Mouse (Mus musculus) cerebellum, postnatal 10 days (tissue): ENCODE data around the gene Pbrm1.

Experiments
- DNase-seq, 2 experiments: peaks; one replicate each; pipeline ENCODE4 v3.0.0; 2021; ENCODE audit warnings: mixed read lengths in 2 of 2

The Pbrm1 gene

DNA sequence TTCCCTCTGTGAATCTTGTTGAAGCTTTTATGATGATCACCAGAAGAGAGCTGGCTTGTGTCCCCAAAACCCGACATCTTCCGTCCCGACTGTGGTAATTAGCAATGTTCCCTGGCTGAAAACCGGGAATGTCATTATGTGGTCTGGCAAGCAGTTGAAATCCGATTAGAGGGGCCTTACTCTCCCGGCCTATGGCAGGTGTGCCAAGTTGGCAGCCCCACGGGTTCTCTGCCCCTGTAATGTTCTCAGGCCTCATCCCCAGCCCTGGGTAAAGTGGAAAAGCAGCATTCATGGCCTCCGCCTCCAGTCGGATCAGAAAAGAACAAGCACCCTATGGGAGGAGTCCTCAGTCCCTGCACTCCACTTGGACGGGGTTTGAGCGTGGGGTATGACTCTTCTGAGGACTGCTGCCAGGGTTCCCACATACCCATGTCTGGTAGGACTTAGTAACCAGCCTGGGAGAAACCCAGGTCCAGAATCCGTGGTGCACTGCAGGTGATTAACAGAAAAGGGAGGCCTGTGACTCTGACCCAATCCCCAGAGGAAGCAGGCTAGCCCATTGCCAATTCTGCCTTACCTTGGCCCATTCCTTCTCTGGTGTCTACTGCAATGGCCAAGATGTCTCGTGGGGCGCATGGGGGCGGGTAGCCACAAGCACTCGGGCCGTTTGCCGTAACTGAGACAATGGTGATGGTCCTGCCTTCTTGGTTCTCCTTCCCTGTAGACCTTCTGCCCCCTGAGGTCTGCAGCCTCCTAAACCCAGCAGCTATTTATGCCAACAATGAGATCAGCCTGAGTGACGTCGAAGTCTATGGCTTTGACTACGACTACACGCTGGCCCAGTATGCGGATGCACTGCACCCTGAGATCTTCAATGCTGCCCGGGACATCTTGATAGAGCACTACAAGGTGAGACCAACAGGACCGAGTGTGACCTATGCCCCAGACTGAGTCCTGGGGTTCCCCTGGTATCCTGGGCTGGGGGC is 115.4 kb downstream of the Pbrm1 start:
- DNase-seq: peak; percentile 84 to 92

DNA sequence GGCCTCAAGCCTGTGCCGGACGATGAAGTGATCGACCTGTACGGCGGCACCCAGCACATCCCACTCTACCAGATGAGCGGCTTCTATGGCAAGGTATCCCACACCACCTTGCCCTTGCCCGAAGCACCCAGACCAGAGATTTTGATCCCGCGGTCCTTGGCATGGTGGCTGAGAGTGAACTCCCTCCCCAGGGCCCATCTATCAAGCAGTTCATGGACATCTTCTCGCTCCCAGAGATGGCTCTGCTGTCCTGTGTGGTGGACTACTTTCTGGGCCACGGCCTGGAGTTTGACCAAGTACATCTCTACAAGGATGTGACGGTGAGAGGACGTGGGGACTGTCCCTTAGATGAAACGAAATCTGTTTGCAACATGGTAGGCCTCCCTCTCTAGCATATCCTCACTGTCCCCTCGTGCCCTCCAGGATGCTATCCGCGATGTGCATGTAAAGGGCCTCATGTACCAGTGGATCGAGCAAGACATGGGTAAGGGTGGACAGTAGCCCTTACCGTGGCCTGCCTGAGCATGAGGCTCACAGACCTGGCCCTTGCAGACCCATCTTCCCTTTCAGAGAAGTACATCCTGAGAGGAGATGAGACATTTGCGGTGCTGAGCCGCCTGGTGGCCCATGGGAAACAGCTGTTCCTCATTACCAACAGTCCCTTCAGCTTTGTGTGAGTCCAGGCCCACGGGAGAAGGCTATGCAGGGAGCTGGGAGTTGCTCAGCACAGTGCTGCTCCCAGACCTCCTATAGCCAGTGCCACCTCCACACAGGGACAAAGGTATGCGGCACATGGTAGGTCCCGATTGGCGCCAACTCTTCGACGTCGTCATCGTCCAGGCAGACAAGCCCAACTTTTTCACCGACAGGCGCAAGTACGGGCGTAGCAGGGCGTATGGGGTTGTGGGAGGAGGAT is 116.8 kb downstream of the Pbrm1 start:
- peak in 1 of 2 experiments; percentile 24 for DNase-seq

DNA sequence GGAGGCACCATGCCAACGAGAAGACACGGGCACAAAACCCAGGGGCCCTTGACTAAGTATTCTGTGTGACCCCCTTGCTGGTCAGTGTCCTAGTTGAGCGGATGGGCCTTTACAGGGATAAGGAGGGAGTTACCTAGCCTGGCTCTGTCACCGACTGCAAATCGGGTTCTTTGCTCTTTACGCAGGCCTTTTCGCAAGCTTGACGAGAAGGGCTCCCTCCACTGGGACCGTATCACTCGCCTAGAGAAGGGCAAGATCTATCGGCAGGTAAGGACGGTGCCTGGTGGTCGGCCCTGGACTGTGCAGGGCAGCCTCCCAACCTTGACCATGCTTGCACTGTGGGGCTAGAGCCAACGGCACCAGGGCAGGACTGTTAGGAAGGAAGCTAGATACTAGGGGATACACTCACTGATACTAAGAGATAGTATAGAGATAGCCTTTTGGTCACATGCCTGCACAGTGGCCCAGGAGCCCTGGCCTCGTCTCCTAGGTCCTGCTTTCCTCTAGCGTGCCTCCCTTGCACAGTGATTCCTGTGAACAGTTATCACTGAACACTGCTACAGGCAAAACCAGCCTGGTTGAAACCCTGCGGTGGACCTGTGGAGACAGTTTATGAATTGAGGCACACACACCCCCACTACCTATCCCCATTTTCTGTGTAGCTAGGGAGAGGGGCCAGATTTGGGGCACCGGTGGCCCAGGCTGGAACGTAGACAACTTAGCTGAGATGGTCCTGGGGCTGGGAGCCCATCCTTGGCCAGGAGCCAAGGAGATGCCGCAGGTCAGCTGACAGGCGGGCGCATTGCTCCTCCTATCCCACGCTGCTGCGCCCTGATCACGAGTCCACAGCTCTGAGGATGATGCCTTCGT is 117.7 kb downstream of the Pbrm1 start:
- DNase-seq: peak; percentile 68 to 73

DNA sequence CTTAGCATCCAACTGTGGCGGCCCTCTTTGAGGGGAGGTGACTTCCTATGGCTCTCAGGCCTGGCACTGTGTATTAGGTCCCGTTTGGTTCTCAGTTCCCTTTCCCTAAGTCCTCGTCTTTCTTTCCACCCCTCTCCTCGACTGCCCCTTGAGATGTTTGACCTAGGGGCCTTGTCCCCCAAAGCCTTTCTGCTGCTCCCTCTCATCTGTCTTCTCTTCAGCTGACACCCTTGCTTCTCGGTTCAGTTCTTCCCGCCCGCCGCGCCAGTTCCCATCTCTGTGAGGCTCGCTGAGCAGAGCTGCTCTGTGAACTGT is 118.3 kb downstream of the Pbrm1 start:
- DNase-seq: no peak

DNA sequence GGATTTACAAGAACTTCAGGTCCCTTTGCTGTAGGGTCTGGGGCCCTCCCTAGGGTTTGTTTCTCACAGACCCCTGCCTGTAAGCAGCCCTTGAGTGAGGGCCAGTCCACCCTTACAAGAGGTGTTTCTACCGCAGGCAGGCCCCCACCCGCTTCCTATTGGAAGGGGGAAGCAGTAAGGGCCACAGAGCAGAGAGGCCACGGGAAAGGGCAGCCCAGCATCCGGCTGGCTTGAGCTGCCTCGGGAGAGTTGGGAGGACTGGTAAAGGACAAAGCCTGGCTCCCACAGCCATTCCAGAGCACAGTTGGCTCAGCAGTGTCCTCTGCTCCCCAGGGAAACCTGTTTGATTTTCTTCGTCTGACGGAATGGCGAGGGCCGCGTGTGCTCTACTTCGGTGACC is 118.9 kb downstream of the Pbrm1 start:
- DNase-seq: peak in 1 of 2 experiments; percentile 30

DNA sequence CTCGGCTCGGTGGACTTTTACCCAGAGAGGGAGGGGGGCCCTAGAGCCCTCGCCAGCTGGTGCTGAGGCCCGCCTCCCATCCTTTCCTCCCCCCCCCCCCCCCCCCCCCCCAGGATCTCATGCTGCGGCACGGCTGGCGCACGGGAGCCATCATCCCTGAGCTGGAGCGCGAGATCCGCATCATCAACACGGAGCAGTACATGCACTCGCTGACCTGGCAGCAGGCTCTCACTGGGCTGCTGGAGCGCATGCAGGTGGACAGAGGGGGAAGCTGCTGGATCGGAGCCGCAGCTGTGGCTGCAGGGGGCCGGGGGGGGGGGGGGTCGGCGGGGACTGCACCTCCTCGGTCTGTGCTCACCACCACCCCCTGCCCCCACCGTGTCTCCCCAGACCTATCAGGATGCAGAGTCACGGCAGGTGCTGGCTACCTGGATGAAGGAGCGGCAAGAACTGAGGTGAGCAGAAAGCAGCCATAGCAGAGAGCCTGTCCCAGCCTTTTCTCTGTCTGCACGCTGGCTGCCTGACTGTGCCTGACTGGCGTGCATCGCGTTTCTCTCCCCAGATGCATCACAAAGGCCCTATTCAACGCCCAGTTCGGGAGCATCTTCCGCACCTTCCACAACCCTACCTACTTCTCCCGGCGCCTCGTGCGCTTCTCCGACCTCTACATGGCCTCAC is 119.4 kb downstream of the Pbrm1 start:
- DNase-seq: peak; percentile 41 to 45

DNA sequence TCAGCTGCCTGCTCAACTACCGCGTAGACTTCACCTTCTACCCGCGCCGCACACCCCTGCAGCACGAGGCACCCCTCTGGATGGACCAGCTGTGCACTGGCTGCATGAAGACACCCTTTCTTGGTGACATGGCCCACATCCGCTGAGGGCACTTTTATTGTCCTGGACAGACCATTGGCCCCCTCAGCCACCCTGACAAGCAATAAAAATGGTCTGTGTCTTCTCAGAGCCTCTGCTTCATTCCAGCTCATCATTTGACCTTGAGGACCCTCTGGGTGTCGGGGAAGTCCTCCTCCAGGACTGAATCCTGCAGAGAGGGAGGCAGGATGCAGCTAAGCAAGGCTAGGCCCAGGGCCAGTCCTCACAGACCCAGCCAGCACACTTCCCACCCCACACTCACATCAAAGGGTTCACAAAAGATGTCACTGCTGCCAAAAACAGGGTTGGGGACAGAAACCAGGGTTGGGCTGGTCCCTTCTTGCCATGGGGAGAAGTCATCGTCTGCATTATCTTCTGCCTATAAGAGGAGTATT is 120.0 kb downstream of the Pbrm1 start:
- no peak for DNase-seq

DNA sequence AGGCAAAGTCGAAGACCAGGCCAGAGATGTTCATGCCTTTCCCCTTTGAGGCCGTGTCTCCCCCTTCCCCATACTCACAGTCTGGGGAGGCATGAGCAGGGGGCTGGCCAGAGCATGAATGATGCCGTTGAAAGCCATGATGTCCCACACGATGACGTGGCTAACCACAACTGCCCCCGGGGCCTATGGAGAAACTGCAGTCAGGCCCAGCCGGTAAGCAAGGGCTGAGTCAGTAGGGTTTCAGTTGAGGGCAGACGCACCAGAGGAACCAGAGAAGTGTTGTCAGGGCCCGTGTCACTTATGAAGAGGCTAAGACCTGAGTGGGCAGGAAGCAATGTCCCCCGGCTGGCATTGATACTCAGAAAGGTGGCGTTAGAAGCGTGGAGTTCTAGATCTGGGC is 120.7 kb downstream of the Pbrm1 start:
- peak in 1 of 2 experiments; percentile 19 for DNase-seq

DNA sequence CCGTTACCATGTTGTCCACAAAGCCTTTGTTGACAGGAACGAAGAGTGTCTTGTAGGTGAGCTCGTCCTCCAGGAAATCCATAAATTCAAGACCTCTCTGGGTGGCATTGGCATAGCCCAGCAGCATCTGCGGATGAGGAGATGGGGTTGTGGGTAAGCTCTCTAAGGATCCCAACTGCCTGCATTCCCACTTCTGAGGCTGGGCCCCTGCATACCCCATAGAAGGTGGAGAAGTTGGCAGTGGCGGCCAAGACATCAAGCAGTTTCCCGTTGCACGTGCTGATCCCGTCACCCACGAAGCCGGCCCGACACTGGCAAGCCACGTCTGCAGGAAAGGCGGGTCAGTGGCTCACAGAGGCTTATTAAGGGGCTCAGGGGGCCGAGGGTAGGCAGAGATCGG is 121.2 kb downstream of the Pbrm1 start:
- DNase-seq: peak in 1 of 2 experiments; percentile 7

DNA sequence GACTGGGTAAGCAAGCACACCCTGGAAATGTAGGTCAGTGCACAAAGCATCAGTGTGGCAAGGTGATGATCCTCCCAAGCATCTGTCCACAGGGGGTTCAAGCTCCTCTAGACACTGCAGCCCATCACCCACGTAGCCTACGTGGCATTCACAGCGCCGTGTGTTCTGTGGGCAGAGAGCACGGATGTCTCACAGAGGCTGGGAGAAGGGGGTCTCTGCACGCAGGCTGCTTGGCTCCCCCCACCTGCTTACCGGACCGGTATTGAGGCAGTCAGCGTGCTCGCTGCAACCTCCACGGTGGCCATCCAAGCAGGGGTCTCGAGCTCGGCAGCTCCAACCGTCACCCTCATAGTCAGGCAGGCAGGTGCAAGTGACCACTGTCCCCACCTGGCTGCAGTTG is 122.1 kb downstream of the Pbrm1 start:
- DNase-seq: peak in 1 of 2 experiments; percentile 7

DNA sequence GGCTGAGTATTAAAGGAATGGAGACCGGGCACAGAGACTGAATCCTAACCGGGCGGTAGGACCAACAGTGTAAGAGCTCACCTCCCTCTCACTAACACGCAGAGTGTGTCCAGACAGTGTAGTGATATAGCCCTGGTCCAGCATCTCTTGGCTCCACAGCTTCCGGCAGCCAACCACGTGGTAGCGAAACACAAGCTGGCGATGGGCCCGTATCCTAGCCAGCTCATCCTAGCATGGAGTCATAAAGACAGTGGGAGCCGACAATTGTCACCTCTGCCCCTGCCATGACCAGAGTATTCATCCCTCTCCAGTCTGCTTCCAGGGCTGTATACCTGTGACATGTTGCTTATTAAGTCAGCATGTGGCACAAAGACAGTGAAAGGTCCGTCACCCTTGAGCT is 126.8 kb downstream of the Pbrm1 start:
- DNase-seq: peak; percentile 65 to 66

DNA sequence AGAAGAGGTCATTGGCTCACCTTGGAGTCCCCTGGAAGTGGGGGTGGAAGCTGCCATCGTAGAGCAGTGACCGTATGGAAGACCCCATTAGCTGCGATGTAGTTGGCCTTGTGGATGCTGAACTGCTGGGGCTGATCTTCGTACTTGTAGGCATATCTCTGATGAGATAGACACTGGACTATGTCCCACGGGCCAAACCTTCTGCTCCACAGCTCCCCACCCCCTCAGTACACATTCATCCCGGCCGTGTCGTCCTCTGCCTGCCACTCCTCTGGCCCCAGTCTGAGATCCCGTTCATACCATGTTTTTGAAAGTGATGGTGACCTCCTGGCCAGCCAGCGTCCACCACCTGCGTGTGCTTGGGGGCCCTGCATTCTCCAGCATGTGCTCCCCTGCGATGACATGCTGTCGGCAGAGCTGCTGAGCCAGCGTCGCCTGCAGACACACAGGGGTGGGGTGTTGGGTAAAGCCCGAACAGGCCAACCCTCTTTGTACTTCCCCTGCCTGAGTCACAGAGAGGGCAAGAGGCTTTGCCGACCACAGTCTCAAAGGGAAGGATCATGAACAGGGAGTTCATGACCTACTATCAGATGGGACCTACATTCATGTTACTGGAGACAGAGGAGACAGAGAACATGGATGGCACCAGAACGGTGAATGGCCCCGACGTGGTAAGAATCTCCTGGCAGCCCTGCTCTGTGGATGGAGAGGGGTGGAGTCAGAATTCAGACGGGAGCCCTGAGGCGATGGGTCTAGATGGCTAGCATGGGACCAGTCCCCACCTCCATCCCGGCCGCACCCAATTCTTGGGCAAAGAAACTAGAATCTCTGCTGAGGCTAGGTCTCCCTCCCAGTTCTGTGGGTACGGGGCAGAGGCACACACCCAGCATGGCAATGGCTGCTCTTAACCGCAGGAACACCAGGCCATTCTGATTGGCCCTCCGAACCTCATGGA is 141.5 kb downstream of the Pbrm1 start:
- DNase-seq: no peak

DNA sequence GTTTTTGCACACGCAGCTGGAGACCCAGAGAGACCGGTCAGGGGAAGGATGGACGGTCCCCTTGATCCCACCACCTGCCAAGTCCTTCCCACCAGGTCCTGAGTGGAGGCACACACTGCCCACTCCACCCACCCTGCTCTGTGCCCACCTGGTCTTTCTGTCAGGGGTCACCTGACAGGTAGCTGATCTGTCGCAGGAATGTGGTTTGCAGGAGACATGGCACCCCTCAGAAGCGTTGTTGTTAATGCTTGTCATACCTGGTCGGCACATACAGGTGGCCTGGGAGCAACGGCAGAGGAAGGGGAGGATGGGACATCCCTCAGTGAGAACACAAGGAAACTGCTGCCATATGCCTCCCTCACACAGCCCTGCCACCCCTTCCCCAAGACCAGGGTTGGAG is 142.3 kb downstream of the Pbrm1 start:
- no peak for DNase-seq

DNA sequence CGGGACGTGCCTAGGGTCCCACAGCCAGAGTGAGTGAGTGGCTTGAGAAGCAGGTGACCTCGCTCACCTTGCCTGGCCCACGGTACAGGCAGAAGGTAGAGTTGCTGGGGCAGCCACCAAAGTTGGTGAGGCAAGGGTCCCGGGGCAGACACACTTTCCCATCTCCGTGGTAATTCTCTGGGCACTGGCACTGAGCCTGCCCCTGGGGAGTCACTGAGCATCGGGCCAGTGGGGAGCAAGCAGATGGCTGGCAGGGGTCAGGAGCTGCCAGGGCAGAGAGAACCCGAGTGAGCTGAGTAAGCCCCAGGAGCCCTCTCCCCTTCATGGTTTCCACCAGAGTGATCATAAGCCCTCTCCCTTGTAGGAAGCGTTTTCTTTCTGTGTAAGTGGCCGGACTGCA is 142.7 kb downstream of the Pbrm1 start:
- DNase-seq: peak; percentile 63 to 74

DNA sequence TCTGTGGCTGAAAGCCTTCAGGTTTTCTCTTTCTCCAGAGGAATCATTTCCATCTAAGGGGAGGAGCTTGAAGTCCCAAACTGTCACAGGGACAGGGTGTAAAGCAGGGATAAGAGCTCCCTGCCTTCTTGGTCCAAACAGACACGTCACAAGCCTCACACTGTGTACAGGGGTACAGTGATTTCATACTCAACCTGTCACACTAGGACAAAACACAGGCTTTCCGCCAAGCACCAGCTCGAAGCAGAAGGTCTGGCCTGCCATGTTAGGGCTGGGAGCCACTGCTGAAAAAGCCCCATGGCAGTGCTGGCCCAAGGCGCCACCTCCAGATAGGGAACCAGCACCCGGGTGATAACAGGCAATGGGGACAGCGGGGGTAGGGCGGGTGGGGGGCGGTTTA is 145.1 kb downstream of the Pbrm1 start:
- peak; percentile 84 to 87 for DNase-seq

DNA sequence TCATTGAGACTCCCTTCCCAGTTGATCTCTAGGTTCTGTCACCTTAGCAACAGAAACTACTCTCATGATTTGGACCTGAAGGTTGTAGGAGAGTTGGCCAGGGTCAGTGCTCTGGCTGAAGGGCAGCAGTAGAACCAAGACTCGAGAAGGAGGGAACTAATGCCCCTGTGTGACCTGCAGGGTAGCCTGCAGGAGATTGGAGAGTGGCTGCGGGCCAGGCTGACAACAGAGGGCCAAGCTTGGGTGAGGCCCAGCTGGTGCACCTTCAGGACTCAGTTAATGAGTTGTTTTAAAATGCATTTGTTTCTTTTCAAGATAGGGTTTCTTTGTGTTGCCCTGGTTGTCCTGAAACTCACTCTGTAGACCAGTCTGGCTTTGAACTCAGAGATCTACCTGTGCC is 146.1 kb downstream of the Pbrm1 start:
- peak; percentile 60 to 69 for DNase-seq

DNA sequence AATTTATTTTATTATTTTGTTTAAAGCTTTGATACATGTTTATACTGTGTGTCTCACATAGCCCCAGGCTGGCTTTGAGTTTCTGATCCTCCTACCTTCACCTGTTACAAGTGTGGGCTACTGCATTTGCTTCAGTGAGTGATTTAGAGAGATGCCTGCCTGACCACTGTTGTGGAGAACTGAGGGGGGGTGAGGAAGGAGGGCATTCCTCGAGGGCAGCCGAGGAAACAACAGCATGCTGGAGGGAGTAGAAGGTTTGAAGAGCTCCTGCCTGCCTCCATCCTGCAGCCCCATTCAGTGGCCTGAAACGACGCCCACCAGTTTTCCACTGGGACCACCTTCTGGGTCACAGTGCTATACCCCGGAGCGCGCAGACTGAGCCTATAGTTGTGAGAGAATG is 146.5 kb downstream of the Pbrm1 start:
- DNase-seq: no peak

DNA sequence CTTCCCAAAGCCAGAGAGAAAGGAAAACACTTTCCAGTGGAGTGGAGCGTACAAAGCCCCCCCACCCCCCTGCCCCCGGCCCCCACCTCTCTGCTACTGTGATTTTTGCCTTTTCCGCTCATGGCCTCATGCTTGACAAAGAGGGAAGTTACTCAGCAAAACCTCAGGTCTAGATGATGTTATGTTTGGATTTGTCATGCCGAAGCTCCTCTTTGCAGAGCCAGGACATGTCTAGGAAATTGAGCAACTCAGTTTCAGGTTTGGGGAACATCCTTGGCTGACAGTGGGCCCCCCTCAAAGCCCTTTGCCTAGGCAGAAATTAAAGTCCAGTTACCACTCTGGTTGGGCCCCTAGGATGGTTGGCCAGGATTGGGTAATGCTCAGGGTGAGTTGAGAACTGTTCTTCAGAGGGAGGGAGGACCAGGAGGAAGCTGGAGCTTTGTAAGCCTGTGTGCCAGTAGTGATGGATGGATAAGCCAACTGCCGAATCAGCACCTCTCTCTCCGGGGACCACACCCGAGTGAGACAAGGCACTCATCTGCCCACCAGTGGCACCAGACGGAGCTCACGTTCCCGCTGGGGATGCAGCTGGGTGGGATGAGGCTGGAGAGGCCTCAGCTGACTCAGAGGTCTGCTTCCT is 147.2 kb downstream of the Pbrm1 start:
- peak; percentile 49 to 67 for DNase-seq

DNA sequence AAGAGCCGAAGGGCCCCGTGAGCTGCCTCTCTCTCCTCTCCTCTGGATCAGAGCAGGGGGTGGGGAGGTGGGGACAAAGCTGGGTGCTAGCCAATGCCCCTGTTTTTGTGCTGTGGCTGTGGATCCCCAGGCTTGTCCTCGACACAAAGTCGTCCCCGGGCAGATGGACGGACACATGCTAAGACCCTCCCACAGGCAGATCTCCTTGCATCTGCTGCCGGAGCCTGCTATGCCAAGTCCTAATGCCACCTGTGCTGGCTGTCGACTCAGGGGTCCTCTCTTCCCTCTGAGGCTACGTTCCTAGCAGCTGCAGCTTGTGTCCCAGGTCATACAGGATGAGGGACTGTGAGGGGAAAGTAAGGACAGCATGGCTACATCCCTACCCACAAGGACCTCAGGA is 147.9 kb downstream of the Pbrm1 start:
- DNase-seq: peak; percentile 67 to 76

DNA sequence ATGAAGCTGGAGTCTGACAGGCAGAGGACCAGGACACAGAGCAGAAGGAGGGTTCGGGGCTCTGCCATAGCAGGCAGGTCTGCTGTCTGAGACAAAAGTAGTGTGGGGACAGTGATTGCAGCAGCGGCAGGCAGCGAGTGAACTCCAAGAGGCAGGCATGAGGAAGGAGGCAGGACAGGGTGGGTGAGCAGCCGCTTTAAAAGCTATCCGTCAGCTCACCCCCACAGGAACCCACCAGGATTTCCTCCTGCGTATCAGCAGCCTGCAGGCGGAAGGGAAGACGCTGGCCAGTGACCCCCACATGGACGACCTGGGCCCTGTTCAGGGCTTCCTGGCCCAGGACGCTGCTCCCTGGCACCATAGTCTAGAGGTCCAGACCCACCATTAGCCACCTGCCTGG is 149.5 kb downstream of the Pbrm1 start, which contains the start of gene Stab1:
Gene Stab1 (minus strand): TSS at position 217 of the 400 bp plus-strand sequence.
- DNase-seq: no peak
